Mouse (Mus musculus) cerebellum, adult 9-10 months (tissue): ENCODE results near the gene Fzr1.
A peak's percentile ranks its signal among the peaks of the same experiment; 100 is the strongest.

Experiments used
- DNase-seq: peaks from one replicate; pipeline ENCODE4 v3.0.0; 2022

Fzr1 gene

GRCm38 (mm10) chr10:81327959-81328358, 50.4 kb downstream of the Fzr1 start:
- DNase-seq = no peak

- DNase-seq = no peak
These were observed 51.5 kb downstream of the Fzr1 start for GRCm38 (mm10) chr10:81326858-81327257.

- no peak for DNase-seq
These were observed 52.5 kb downstream of the Fzr1 start for GRCm38 (mm10) chr10:81325781-81326180.

- DNase-seq = peak; percentile 24
These were observed 53.1 kb downstream of the Fzr1 start for GRCm38 (mm10) chr10:81325176-81325575.

GRCm38 (mm10) chr10:81323791-81324530, 54.4 kb downstream of the Fzr1 start:
- peak; percentile 48 for DNase-seq

GRCm38 (mm10) chr10:81323141-81323775, 55.1 kb downstream of the Fzr1 start:
- peak; percentile 54 for DNase-seq

GRCm38 (mm10) chr10:81322444-81322843, 55.9 kb downstream of the Fzr1 start:
- DNase-seq = peak; percentile 69

- DNase-seq = peak; percentile 69
These were observed 56.9 kb downstream of the Fzr1 start for GRCm38 (mm10) chr10:81321436-81321835.

- DNase-seq = peak; percentile 100
These were observed 57.6 kb downstream of the Fzr1 start, which contains the start of gene Cactin for GRCm38 (mm10) chr10:81320550-81321347. Cactin (plus strand) TSS chr10:81321103.

GRCm38 (mm10) chr10:81319741-81320549, 58.4 kb downstream of the Fzr1 start:
- no peak for DNase-seq

GRCm38 (mm10) chr10:81319330-81319699, 59.0 kb downstream of the Fzr1 start:
- DNase-seq = no peak

GRCm38 (mm10) chr10:81318589-81319329, 59.6 kb downstream of the Fzr1 start:
- DNase-seq = peak; percentile 73

- no peak for DNase-seq
These were observed 61.0 kb downstream of the Fzr1 start for GRCm38 (mm10) chr10:81317273-81317672.

GRCm38 (mm10) chr10:81316338-81317060, 61.8 kb downstream of the Fzr1 start:
- DNase-seq = peak; percentile 59
